Mouse (Mus musculus) right cerebral cortex, postnatal 10 days (tissue): ENCODE measurements around the gene Iqgap3.

Source experiments
- DNase-seq, 2 experiments: peaks; one replicate each; pipeline ENCODE4 v3.0.0; 2021; ENCODE audit warnings: low spot score in 2 of 2

Gene Iqgap3

GRCm38 (mm10) chr3:88094126-88094525, 12.4 kb downstream of the Iqgap3 start:
- no peak for DNase-seq

- no peak for DNase-seq
These were observed 15.9 kb downstream of the Iqgap3 start for GRCm38 (mm10) chr3:88097666-88098065.

- peak in 1 of 2 experiments; percentile 59 for DNase-seq
These were observed 18.5 kb downstream of the Iqgap3 start for GRCm38 (mm10) chr3:88100251-88100650.

GRCm38 (mm10) chr3:88101736-88102135, 20.0 kb downstream of the Iqgap3 start:
- no peak for DNase-seq

GRCm38 (mm10) chr3:88102196-88102595, 20.4 kb downstream of the Iqgap3 start:
- DNase-seq, result no peak

- no peak for DNase-seq
These were observed 20.8 kb downstream of the Iqgap3 start for GRCm38 (mm10) chr3:88102611-88103010.

GRCm38 (mm10) chr3:88106126-88106525, 24.4 kb downstream of the Iqgap3 start:
- no peak for DNase-seq

- DNase-seq, result no peak
These were observed 27.4 kb downstream of the Iqgap3 start for GRCm38 (mm10) chr3:88109126-88109525.

- DNase-seq, result no peak
These were observed 32.6 kb downstream of the Iqgap3 start for GRCm38 (mm10) chr3:88114396-88114795.

GRCm38 (mm10) chr3:88120117-88120651, 38.4 kb downstream of the Iqgap3 start:
- DNase-seq, result no peak

- DNase-seq, result no peak
These were observed 39.7 kb downstream of the Iqgap3 start for GRCm38 (mm10) chr3:88121164-88122131.

GRCm38 (mm10) chr3:88125195-88125594, 43.4 kb downstream of the Iqgap3 start:
- no peak for DNase-seq

- no peak for DNase-seq
These were observed 44.4 kb downstream of the Iqgap3 start for GRCm38 (mm10) chr3:88126181-88126580.

GRCm38 (mm10) chr3:88127636-88128035, 45.9 kb downstream of the Iqgap3 start:
- DNase-seq, result no peak

- DNase-seq, result no peak
These were observed 46.3 kb downstream of the Iqgap3 start for GRCm38 (mm10) chr3:88128056-88128455.

GRCm38 (mm10) chr3:88129006-88129405, 47.2 kb downstream of the Iqgap3 start:
- DNase-seq, result no peak

- no peak for DNase-seq
These were observed 49.3 kb downstream of the Iqgap3 start for GRCm38 (mm10) chr3:88131071-88131470.

- DNase-seq, result no peak
These were observed 50.7 kb downstream of the Iqgap3 start for GRCm38 (mm10) chr3:88132492-88132891.

- peak in 1 of 2 experiments; percentile 35 for DNase-seq
These were observed 51.5 kb downstream of the Iqgap3 start for GRCm38 (mm10) chr3:88133187-88133771.

GRCm38 (mm10) chr3:88136346-88136745, 54.6 kb downstream of the Iqgap3 start:
- no peak for DNase-seq

GRCm38 (mm10) chr3:88136945-88137494, 55.2 kb downstream of the Iqgap3 start:
- DNase-seq, result no peak

- no peak for DNase-seq
These were observed 56.0 kb downstream of the Iqgap3 start for GRCm38 (mm10) chr3:88137821-88138220.
